Mouse (Mus musculus): ENCODE measurements around the gene Tbx15.

DNA sequence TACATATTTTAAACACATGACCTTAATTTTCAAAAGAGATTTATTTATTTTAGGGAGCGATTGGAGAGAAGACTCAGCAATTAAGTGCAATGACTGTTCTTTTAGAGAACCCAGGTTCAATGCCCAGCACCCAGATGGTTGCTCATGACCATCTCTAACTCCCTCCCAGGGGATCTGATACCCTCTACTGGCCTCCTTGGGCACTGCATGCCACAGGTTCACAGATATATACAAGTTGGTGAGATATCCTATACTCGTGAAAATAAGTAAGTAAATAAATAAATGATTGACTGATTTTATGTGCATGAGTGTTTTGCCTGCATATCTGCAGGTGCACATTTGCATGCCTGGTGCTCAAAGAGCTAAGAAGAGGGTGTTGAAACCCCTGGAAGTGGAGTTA, 48.1 kb downstream of the Tbx15 start:
- TF ChIP-seq POLR2A (IDR thresholded peaks at IDR 0.05; ENCODE audit: borderline replicate concordance, extremely low read depth, low read depth, low read length) (no peak), CTCF (IDR thresholded peaks at IDR 0.05; ENCODE audit: insufficient read depth, low read length) (0 out of 2 replicates have a peak, but pooled peaks have one; percentile 28)

All from lung, adult 2 months (tissue).